Mouse (Mus musculus): Measurements from ENCODE around the gene Matn3. TPM values are rescaled to one million over a fixed set of nuclear protein-coding genes. Genes with fewer than 3 reads are reported as not detected.
"Not testable (repeated sequence)": the region's sequence is repeated elsewhere in the genome, so short reads cannot be mapped to it uniquely, and the experiment has no call there.

The Matn3 gene
- total RNA-seq, 1 experiment from 2014 or later = not detected

- ATAC-seq (replicated peaks in 1 of 2; ENCODE audit: insufficient read depth in 1 of 2, low FRiP score in 2 of 2, low TSS enrichment in 1 of 2, low read depth in 1 of 2, poor library complexity in 2 of 2, severe bottlenecking in 2 of 2) = no peak
These were observed 24.1 kb upstream of the Matn3 start for GRCm38 (mm10) chr12:8923603-8924002.

GRCm38 (mm10) chr12:8927652-8928051 is 20.1 kb upstream of the Matn3 start:
- ATAC-seq (replicated peaks in 1 of 2; ENCODE audit: insufficient read depth in 1 of 2, low FRiP score in 2 of 2, low TSS enrichment in 1 of 2, low read depth in 1 of 2, poor library complexity in 2 of 2, severe bottlenecking in 2 of 2) = peak; percentile 80 to 84

- no peak for ATAC-seq (replicated peaks in 1 of 2; ENCODE audit: insufficient read depth in 1 of 2, low FRiP score in 2 of 2, low TSS enrichment in 1 of 2, low read depth in 1 of 2, poor library complexity in 2 of 2, severe bottlenecking in 2 of 2)
These were observed 19.0 kb upstream of the Matn3 start for GRCm38 (mm10) chr12:8928766-8929165.

- ATAC-seq (replicated peaks in 1 of 2; ENCODE audit: insufficient read depth in 1 of 2, low FRiP score in 2 of 2, low TSS enrichment in 1 of 2, low read depth in 1 of 2, poor library complexity in 2 of 2, severe bottlenecking in 2 of 2) = no peak
These were observed 16.6 kb upstream of the Matn3 start for GRCm38 (mm10) chr12:8931083-8931482.

- no peak for ATAC-seq (replicated peaks in 1 of 2; ENCODE audit: insufficient read depth in 1 of 2, low FRiP score in 2 of 2, low TSS enrichment in 1 of 2, low read depth in 1 of 2, poor library complexity in 2 of 2, severe bottlenecking in 2 of 2)
These were observed 12.4 kb upstream of the Matn3 start for GRCm38 (mm10) chr12:8935349-8935748.

GRCm38 (mm10) chr12:8936210-8936609 is 11.5 kb upstream of the Matn3 start:
- not testable (repeated sequence) for ATAC-seq (replicated peaks in 1 of 2; ENCODE audit: insufficient read depth in 1 of 2, low FRiP score in 2 of 2, low TSS enrichment in 1 of 2, low read depth in 1 of 2, poor library complexity in 2 of 2, severe bottlenecking in 2 of 2)

- ATAC-seq (replicated peaks in 1 of 2; ENCODE audit: insufficient read depth in 1 of 2, low FRiP score in 2 of 2, low TSS enrichment in 1 of 2, low read depth in 1 of 2, poor library complexity in 2 of 2, severe bottlenecking in 2 of 2) = no peak
These were observed 8.2 kb upstream of the Matn3 start for GRCm38 (mm10) chr12:8939490-8939889.

- no peak for ATAC-seq (replicated peaks in 1 of 2; ENCODE audit: insufficient read depth in 1 of 2, low FRiP score in 2 of 2, low TSS enrichment in 1 of 2, low read depth in 1 of 2, poor library complexity in 2 of 2, severe bottlenecking in 2 of 2)
These were observed 7.4 kb upstream of the Matn3 start for GRCm38 (mm10) chr12:8940011-8941005.

GRCm38 (mm10) chr12:8941131-8941615 is 6.6 kb upstream of the Matn3 start:
- ATAC-seq (replicated peaks in 1 of 2; ENCODE audit: insufficient read depth in 1 of 2, low FRiP score in 2 of 2, low TSS enrichment in 1 of 2, low read depth in 1 of 2, poor library complexity in 2 of 2, severe bottlenecking in 2 of 2) = no peak

GRCm38 (mm10) chr12:8941699-8942392 is 5.9 kb upstream of the Matn3 start:
- ATAC-seq (replicated peaks in 1 of 2; ENCODE audit: insufficient read depth in 1 of 2, low FRiP score in 2 of 2, low TSS enrichment in 1 of 2, low read depth in 1 of 2, poor library complexity in 2 of 2, severe bottlenecking in 2 of 2) = peak; percentile 51 to 57; a peak in 2 of 4 replicates

GRCm38 (mm10) chr12:8947163-8947562 is 566 bp upstream of the Matn3 start:
- ATAC-seq (replicated peaks in 1 of 2; ENCODE audit: insufficient read depth in 1 of 2, low FRiP score in 2 of 2, low TSS enrichment in 1 of 2, low read depth in 1 of 2, poor library complexity in 2 of 2, severe bottlenecking in 2 of 2) = peak; percentile 15 to 25; a peak in 1 of 4 replicates

GRCm38 (mm10) chr12:8953136-8953535 is 5.4 kb downstream of the Matn3 start:
- no peak for ATAC-seq (replicated peaks in 1 of 2; ENCODE audit: insufficient read depth in 1 of 2, low FRiP score in 2 of 2, low TSS enrichment in 1 of 2, low read depth in 1 of 2, poor library complexity in 2 of 2, severe bottlenecking in 2 of 2)

GRCm38 (mm10) chr12:8954161-8954561 is 6.4 kb downstream of the Matn3 start:
- ATAC-seq (replicated peaks in 1 of 2; ENCODE audit: insufficient read depth in 1 of 2, low FRiP score in 2 of 2, low TSS enrichment in 1 of 2, low read depth in 1 of 2, poor library complexity in 2 of 2, severe bottlenecking in 2 of 2) = no peak

GRCm38 (mm10) chr12:8961607-8962316 is 14.0 kb downstream of the Matn3 start:
- ATAC-seq (replicated peaks in 1 of 2; ENCODE audit: insufficient read depth in 1 of 2, low FRiP score in 2 of 2, low TSS enrichment in 1 of 2, low read depth in 1 of 2, poor library complexity in 2 of 2, severe bottlenecking in 2 of 2) = no peak

- peak; percentile 84 to 85 for ATAC-seq (replicated peaks in 1 of 2; ENCODE audit: insufficient read depth in 1 of 2, low FRiP score in 2 of 2, low TSS enrichment in 1 of 2, low read depth in 1 of 2, poor library complexity in 2 of 2, severe bottlenecking in 2 of 2)
These were observed 22.1 kb downstream of the Matn3 start for GRCm38 (mm10) chr12:8969828-8970227.

GRCm38 (mm10) chr12:8973820-8974465 is 26.2 kb downstream of the Matn3 start, which contains the start of gene Wdr35:
Gene Wdr35, plus strand, starts transcription at chr12:8973892.
- ATAC-seq (replicated peaks in 1 of 2; ENCODE audit: insufficient read depth in 1 of 2, low FRiP score in 2 of 2, low TSS enrichment in 1 of 2, low read depth in 1 of 2, poor library complexity in 2 of 2, severe bottlenecking in 2 of 2) = peak; percentile 33 to 76

GRCm38 (mm10) chr12:8975076-8975475 is 27.3 kb downstream of the Matn3 start:
- no peak for ATAC-seq (replicated peaks in 1 of 2; ENCODE audit: insufficient read depth in 1 of 2, low FRiP score in 2 of 2, low TSS enrichment in 1 of 2, low read depth in 1 of 2, poor library complexity in 2 of 2, severe bottlenecking in 2 of 2)

All from hematopoietic stem cell, adult 5-6 weeks (primary cell).